Mouse (Mus musculus) lung, postnatal 14 days (tissue): ENCODE results near the gene Gm11444.

ENCODE experiments used
- DNase-seq: peaks from one replicate; pipeline ENCODE4 v3.0.0; 2021

Gene Gm11444

DNA sequence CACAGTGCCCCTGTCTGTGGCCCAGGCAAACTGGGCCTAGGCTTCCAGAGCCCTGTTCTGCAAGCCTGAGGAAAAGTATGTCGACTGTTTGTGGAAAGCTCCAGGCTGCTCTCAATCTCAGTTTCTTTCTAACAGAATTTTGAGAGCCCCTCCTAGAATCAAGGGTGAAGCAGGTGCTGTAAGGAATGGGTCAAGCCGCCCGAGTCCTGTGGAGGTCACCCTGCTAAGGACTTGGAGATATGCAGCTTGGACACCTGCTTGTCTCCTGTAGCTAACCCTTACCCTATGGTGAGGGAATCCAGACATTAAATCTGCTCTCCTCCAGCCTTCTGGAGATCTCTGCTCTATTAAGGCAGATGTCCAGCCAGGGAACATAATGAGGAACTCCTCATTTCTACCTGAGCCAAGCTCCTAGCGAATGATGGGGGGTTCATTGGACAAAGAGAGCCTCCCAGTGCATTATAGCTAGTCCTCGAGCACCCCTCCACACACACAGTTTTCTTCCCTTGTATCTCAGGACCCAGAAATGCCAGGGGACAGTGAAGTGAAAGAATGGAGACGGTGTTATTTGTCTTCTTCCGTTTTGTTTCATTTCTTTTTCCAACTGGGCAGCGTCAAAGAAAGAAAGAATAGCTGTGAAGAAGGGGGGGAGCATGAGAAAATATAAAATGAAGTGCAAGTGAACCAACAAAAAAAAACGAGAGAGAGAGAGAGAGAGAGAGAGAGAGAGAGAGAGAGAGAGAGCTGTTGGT lies 15.0 kb downstream of the Gm11444 start:
- no peak for DNase-seq

DNA sequence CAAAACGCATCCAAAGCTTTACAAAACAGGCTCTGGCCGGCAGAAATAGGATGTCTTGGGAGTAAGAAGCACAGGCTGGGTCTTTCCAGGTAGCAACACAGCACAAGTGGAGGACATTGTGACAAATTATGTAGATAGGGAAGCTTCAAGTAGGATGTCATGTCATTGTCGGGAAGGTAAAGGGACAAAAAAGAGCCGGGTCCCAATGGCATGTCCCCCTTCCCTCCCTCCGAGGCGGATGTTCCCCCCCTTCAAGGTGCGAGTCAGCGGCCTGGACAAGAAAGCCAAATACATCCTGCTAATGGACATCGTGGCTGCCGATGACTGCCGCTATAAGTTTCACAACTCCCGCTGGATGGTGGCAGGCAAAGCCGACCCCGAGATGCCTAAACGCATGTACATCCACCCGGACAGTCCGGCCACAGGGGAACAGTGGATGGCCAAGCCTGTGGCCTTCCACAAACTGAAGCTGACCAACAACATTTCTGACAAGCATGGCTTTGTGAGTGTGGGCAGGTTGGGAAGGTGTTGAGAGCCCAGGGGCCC lies 15.7 kb downstream of the Gm11444 start:
- DNase-seq = no peak

DNA sequence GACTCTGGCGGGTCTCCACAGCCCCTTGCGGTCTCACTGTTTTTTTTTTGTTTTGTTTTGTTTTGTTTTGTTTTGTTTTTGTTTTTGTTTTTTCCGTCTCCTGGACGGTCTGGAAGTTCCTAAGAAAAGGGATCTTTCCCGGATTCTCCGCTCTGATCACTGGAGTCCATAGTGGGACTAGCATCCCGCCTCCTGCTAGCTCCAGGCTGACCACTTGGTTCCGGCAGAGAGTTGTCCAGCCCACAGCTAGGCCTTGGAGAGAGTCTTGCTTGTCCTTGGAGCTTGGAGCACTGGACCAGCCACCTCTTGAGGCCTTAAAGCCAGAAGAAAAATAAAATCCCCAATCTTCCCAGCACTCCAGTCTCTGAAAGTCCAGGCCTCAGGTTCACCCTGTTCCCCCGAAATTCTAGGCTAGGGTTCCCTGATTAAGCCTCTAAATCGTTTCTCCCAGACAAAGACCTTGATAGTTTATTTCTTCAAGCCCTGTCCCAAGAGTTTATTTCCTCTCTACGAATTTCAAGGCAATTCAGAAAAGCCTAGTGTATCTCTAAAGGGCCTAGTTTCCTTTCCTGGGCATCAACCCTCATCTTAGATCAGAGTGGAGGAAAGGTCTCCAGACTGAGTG lies 16.3 kb downstream of the Gm11444 start:
- DNase-seq = no peak

DNA sequence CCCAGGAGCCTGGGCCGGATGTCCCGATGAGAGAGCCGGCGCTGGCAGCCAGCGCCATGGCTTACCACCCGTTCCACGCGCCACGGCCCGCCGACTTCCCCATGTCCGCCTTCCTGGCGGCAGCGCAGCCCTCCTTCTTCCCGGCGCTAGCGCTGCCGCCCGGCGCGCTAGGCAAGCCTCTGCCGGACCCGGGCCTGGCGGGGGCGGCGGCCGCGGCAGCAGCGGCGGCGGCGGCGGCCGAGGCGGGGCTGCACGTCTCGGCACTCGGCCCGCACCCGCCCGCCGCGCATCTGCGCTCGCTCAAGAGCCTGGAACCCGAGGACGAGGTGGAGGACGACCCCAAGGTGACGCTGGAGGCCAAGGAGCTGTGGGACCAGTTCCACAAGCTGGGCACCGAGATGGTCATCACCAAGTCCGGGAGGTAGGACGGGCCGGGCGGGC lies 17.0 kb downstream of the Gm11444 start:
- DNase-seq = no peak

DNA sequence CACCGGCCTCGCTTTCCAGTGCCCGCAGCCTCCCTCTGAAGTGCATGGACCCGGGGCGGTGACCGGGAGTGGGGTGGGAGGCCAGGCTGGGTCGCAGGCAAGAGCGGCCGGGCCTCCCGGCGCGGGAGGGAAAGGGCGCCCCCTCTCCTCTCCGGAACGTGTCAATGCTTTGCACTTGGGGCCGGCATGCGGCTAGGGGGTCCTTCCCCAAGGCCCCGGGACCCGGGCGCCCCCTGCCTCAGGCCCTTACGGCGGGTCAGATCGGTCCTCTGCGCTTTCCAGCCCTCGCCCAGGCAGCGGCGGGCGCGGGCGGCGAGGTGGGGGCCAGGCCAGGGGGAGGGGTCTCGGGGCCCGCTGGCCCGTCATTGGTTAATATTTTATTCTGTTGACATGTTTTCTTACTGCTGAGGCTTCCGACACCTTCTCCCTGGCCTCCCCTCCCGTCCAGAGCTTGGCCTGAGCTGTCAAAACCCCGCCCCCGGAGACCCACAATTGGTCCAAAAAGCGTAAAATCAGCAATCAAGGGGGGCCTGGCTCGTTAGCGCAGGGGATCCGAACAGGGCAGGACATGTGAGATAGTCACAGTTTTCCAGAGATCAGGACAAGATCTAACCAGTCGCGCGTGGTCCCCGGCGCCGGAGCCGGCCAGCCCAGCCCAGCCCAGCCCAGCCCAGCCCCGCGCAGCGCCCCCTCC lies 17.8 kb downstream of the Gm11444 start, which contains the start of gene Tbx2:
Tbx2 (plus strand) TSS at position 321 of the 694 bp plus-strand sequence.
- peak; percentile 87 for DNase-seq

DNA sequence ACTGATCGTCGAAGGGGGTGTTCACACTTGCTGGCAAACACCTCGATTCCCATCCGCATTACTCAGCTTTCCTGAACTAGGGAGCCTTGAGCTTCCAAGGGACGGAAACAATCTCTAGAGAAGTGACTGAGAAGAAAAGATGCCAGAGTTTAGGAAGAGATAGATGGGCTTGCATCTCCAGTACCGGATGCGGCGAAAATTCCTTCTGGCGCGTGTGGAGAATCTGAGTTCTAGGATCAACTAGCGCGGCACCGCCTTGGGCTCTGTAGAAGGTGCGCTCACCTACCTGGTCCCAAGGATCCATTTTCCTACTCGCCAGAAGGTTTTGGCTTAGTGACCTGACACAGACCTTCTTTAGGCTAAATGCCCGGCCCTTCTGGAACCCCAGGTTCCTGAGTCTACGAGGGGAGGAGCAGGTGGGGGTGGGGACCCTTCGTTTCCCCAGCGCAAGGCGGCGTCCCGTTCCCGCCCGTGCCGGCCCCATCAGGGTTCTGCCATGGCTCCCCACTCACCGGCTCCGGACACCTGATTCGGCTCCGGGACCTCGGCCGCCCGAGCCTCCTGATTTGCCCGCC lies 18.4 kb downstream of the Gm11444 start:
- DNase-seq = no peak

DNA sequence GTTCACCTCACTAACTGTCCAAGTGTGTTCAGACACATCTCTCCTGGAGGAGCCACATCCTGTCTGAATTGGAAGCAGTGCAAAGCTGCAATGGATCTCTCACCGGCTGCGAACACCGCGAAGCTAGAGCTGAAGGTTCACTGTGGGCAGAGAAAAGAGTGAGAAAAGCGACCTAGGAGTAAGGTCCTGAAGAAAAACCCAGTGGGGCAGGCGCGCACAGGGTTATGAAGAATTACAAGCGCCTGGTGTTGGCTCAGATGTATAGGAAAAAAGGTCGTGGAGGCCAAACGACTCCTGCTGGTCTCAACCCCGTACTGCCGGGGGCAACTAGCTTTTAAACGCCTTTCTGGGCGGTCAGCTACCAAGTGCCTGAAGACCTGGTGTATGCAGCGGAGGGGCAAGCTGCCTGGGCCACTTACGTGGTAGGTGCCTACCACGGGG lies 19.2 kb downstream of the Gm11444 start:
- no peak for DNase-seq

DNA sequence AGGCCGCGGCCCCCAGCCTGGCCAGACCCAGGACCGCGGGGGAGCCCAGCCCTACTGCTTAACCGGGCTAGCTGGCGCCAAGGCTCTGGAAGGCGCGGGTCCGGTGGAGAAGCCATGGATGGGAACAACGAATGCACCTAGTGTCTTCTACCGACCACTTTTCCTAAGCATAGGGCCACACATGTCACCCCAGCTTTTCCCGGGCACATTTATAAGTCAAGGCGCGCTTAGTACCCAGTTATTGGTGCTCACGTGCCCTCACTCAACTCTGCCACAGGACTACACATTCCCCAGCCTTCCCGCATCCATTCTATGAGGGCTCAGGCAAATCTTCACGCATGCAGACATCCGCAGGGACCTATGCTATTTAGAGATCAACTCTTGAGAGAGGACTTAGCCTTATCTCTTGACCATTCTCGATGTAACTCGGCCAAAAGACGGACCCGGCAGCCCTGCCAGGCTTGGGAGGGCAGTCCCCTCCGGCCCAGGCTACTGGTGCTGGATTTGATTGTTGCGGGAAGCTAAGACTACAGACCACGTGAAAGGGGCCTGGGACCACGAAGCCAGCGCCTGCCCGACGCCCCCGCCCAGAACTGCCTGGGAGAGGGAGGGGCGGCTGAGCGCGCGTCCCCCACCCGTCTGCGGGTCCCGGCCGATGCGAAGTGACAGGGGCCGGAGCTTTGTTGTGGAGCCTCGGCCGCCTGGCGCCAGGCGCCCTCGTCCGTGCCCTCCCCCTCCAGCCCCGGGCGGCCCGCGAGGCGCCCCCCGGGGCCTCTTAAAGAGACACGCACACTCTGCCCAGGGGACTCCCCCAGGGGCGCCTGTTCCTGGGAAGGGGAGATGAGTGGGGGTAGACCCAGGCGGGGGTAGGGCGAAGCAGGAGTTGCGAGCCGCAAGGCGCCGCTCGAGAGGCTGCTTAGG lies 20.4 kb downstream of the Gm11444 start:
- no peak for DNase-seq

DNA sequence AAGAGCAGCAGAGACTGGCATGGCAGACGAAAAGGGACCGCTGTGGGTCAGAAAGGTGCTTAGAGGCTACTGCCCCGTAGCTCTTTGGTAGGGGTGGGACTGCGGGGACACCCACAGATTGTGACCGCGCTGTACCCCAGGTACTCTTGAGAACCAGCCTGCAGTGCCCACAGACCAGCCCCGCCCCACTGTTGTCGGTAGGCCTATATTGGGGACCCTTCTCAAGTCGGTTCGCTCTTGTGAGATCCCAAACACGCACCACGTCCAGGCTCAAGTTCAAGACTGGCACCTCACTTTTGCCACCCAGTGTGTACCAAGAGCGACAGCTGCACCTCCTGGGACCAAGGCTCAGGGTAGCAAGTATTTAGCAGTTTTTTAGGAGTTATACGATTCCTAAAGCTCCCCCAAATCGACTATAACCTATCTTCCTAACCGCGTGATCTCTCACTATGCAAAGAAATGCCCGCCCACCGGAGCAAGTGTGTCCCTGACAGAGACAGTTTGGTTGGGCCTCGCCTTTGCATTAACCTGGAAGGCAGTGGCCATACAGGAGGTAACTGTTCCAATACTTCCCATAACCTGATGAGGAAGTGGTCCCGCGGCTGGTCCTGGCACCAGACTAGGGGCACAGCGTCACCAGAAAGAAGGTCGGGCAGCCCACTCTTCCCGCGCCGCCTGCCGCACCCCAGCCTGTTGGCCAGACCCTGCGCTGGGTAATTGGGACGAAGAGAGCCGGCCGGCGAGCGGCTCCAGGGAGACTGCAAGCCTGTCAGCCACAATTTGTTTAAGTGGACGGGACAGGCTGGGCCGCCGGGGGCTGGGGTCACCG lies 21.2 kb downstream of the Gm11444 start:
- DNase-seq = no peak

DNA sequence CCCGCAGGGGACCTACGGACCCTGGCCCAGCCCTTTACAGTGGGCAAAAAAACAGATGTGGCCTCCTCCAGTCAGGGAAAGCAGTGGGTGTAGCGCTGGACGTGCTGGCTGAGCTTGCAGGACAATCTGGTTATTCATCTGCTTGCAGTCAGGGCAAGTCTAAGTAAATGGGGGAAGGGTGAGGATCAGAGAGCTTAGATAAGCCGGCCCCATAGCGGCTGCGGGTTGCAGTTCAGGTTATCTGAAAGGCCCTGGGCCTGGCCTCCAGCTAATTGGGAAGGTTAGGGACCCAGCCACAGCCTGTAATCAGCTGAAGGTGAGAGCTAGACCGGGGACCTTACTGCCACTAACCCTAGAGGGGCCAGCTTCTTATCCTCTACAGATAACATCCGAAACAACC lies 22.8 kb downstream of the Gm11444 start:
- no peak for DNase-seq

DNA sequence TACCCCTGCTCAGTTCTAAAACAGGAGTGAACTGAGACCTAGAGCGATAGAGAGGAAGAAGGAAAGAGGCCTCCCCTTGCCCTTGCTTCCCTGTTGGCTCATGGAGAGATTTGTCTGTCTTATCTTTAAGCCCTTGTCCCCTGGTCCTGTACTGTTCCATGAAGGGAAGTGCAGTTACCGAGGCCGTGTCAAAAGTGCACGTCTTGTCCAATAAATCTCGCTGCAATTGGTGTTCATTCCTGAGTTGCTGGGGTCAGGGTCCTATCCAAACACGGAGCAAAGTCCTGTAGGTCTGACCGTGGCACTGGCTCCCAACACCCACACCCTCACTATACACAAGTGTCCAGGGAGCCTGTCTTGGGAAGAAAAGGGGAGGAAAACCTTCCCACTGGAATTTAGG lies 24.3 kb downstream of the Gm11444 start:
- DNase-seq = no peak

DNA sequence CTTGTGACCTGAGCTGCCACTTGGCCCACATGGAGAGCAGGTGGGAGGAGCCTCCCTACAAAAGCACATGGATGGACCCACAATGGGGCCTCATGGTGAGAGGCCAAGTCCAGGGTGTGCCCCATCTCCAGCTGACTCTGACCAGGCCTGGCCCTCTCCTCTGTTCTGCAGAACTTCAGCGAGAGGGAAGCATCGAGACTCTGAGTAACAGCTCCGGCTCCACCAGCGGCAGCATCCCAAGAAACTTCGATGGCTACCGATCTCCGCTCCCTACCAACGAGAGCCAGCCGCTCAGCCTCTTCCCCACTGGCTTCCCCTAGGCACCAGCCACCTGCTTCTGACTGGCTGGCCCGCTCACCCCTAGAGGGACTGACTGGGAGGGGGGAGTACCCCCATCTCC lies 25.1 kb downstream of the Gm11444 start:
- DNase-seq = no peak

DNA sequence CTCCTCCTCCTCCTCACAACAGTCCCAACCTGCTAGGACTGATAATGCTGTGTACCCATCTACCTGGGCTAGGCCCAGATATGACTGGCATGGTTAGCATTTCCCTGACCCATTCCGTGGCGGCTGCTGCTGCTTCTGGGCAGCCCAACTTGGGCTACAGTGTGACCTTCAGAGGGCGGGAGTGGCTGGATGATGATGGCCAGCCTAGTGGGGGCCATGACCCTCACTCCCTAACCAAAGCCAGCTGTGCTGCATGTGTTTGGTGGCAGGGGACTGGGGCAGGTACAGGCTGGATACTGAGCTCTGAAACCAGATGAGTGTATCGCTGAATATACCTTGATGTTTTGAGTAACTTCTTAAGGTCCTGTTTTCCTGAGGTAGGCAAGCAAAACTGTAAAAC lies 26.3 kb downstream of the Gm11444 start:
- no peak for DNase-seq

DNA sequence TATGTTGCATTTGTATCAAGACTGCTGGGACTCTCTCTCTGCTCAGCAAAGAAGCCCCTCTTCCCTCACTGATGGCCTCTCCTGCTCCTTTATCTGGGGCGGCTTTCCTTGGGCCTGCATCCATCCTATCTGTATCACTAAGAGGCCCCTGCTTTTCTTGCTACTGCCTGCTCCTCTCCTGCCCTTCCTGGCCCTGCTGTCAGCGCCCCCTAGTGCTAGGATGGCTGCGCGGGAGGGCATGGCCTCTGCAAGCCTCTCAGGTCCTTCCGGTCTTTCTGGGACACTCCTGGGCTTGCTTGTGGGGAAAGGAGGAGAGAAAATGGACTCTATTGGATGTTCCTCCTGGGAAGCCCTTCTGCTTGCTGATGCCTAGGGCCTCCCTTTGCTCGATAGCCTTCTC lies 27.0 kb downstream of the Gm11444 start:
- peak; percentile 96 for DNase-seq

DNA sequence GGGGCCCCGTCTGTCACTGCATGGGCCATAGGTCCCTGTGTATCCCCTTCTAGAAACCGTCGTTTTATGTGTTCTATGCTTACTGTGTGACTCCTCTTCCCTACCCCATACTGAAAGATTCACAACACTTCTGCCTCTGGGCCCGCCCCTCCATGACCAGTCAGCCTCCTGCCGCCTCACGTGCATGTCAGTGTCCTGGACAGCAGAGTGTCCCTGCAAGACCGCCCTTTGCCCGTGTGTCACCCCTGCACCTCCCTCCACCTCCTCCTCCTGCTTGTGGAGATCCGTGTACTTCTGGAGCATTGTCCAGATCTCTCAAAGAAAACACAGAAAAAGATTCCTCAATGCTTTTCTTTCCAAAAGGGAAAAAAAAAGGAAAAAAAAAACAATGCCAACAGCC lies 28.5 kb downstream of the Gm11444 start:
- no peak for DNase-seq

DNA sequence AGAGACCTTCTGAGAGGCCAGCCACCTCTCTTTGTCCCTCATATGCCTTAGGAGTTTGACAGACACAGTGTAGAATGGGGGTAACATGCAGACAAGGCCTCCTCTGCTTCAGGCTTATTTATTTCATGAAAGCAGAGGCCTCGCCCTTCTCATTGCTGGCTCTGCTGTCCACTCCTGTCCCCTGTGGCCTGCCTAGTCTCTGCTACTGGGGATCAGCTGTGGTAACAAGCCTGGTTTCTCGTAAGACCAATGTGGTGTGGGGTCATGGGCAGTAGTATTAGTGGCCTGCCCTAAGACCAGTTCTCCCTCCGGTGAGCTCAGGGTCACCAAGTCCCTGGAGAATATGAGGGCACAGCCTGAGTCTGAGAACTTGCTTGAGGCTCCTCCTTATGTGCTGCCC lies 29.2 kb downstream of the Gm11444 start:
- DNase-seq = no peak

DNA sequence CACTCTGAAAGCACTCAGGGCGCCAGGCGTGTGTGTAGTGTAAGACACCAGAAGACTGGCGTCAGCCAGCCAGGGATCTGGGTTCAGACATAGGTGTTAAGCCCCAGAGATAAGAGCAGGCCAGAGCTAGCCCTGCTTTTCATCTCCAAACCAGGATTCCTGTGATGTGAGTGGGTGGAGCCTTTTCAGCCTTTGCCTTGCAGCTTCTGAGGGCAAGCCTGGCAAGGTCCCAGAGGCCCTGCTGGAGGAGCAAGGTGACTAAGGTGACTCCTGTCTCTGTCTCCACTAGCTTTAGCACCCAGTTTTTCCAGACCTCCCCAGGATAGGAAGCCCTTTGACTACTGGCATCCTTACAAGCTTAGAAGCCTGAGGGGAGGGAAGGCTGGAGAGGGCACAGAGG lies 31.7 kb downstream of the Gm11444 start:
- no peak for DNase-seq

DNA sequence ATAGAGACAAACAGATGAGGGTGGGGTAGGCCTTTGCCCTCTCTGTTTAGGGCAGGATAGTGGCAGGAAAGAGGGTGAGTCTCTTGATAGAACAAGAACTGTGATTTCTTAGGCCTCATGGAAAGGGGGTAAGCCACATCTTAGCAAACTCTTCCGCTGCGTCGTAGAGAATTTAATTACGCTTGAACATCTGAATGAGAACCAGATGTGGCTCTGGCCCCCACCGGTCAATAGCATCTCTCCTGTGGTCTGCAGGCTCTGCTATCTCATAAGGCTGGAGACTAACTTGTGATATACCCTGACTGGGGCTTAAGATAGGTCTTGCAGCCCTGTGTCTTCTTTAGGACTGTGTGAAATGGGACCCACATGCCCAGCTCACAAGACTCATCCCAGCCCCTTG lies 33.7 kb downstream of the Gm11444 start:
- DNase-seq = no peak

DNA sequence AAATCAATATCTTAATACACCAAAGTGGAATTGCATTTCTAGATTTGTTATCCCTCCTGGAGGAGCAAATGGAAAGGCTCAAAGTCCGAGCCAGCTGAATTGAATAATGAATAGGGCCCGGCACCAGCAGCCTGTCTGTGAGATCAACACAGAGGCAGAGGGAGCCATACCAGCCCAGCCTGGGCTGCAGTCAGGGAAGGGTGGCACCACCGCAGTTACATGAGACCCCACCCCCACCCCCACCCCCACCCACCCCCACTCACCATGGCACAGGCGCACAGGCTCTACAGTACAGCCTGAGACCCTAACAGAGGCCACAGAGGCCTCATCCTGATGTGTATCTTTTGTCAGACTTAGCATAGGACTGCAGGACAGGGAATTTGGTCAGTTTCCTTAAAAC lies 35.5 kb downstream of the Gm11444 start:
- no peak for DNase-seq

DNA sequence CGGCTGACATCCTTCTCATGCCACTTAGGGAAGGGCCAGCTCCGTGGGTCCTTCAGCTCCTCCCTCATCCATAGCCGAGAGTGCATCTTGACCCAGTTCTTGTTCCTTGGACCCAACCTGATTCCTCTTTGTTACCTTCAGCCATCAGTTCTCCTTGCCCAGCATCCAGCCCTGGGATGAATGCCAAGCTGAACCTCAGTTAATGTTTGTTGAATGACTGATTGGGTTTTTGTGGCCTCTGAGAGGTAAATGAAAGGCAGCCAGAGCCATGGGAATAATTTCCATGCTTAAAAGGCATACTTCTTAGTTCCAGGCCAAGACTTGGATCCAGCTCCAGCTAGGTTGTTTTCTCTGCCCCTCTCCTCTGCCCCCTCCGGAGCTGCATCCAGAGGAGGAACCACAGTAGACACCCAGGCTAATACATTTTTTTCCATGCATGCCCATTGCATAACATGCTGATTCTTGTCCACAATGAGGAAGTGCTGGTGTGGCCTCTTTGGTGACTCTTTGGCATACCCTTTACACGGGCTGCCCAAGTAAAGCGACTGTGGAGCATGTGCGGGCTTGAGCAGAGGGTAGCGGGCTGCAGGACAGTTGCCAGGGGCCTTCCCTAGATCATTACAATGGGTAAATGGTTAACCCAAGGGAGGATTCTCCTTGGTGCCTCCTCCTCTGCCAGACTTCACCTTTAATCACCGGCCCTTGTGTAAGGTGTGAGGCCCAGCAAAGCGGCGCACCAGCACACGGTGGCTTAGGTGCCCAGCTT lies 37.7 kb downstream of the Gm11444 start:
- no peak for DNase-seq

DNA sequence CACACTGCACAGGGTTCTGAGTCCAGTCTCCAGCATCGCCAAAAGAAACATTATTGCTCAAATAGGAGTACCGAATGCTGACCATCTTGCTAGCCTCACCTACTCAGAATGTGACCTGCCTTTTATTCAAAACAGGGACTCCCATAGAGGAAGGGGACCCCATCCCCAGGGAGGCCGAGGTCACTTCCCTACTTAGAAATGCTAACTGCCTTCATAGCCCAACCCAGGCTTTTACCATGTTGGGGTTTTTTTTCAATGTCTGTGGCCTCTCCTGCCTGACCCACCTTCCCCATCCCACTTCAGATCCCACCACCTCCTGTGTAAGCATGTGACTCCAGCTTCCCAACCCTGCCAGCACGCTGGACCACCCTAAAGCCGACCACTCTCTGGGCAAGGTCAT lies 38.5 kb downstream of the Gm11444 start:
- DNase-seq = no peak
